Mouse (Mus musculus): Measurements from ENCODE around the gene Gsk3a. TPM values are rescaled to one million over a fixed set of nuclear protein-coding genes. Genes with fewer than 3 reads are reported as not detected.

Gsk3a gene
- total and polyA plus RNA-seq, 3 experiments = 45.8 to 76.1 (median 47.5) TPM

GRCm38 (mm10) chr7:25222275-25222967 lies 15.2 kb downstream of the Gsk3a start:
- Histone ChIP-seq H3K4me2 (ENCODE audit: insufficient read depth, low read depth, poor library complexity, severe bottlenecking) (peak overlapping the region; percentile 84), H3K4me3 (replicated peaks in 1 of 3; ENCODE audit: low read depth in 2 of 3, low read length in 2 of 3, poor library complexity in 1 of 3) (no peak overlapping the region), H3K9ac (ENCODE audit: insufficient read depth, low read depth) (peak overlapping the region; percentile 39; the same call in 1 of the 2 replicates), H3K4me1 (ENCODE audit: control insufficient read depth in 1 of 2, insufficient read depth in 2 of 2) (peaks cover 5 to 38% of the 10 kb centered on the region in 2 experiments), H3K27ac (ENCODE audit: insufficient read depth, low read depth) (no peak overlapping the region), H3K9me3 (replicated peaks; ENCODE audit: low read length) (no peaks in the 10 kb centered on the region), H3K27me3 (replicated peaks) (no peaks in the 10 kb centered on the region), H3K36me3 (replicated peaks in 1 of 2; ENCODE audit: control insufficient read depth in 1 of 2, insufficient read depth in 1 of 2, low read length in 1 of 2) (peaks cover 37 to 53% of the 10 kb centered on the region in 2 experiments), H3K79me2 (replicated peaks; ENCODE audit: control insufficient read depth, extremely low read depth, insufficient read depth, poor library complexity, severe bottlenecking) (peaks cover 9% of the 10 kb centered on the region)
- TF ChIP-seq IRF4 (IDR thresholded peaks at IDR 0.05; ENCODE audit: low read depth, low read length) (no peak), TCF12 (IDR thresholded peaks at IDR 0.05; ENCODE audit: low read depth, low read length) (no peak), KAT2A (IDR thresholded peaks at IDR 0.05; ENCODE audit: insufficient replicate concordance, low read length) (no peak), EP300 (IDR thresholded peaks at IDR 0.05; ENCODE audit: low read length) (no peak), ELF1 (IDR thresholded peaks at IDR 0.05; ENCODE audit: low read depth, low read length) (no peak), NRF1 (IDR thresholded peaks at IDR 0.05; ENCODE audit: low read depth, low read length) (no peak), SMC3 (IDR thresholded peaks at IDR 0.05; ENCODE audit: low read depth, low read length) (no peak), UBTF (IDR thresholded peaks at IDR 0.05; ENCODE audit: low read depth, low read length) (no peak), TBP (conservative IDR thresholded peaks at IDR 0.05; ENCODE audit: low read depth, low read length) (no peak), MAZ (IDR thresholded peaks at IDR 0.05; ENCODE audit: low read depth, low read length) (no peak), MXI1 (IDR thresholded peaks at IDR 0.05; ENCODE audit: low read depth, low read length) (no peak), ETS1 (conservative IDR thresholded peaks at IDR 0.05; ENCODE audit: low read depth, low read length) (no peak), MEF2A (IDR thresholded peaks at IDR 0.05; ENCODE audit: borderline replicate concordance, low read depth, low read length) (no peak), RAD21 (IDR thresholded peaks at IDR 0.05; ENCODE audit: low read depth, low read length) (no peak)
- dilution Hi-C loops (cut with MboI; ENCODE audit: extremely low pct_ligation_motif_present, extremely low pct_unique_long_range_greater_than_20kb, low sequenced_read_pairs) (no loop called here), in situ Hi-C loops (cut with MboI; ENCODE audit: low pct_ligation_motif_present, low pct_unique_long_range_greater_than_20kb, low sequenced_read_pairs) (no loop called here)
- no peak for DNase-seq (ENCODE audit: extremely low read depth)

- peak within 1 kb of the TSS; percentile 87 for H3K4me2 ChIP-seq (ENCODE audit: insufficient read depth, low read depth, poor library complexity, severe bottlenecking)
- no peaks in the 10 kb centered on the region for H3K27me3 ChIP-seq (replicated peaks)
- H3K9ac ChIP-seq (ENCODE audit: insufficient read depth, low read depth) = peak within 1 kb of the TSS; percentile 69
- in situ Hi-C loops (cut with MboI; ENCODE audit: low pct_ligation_motif_present, low pct_unique_long_range_greater_than_20kb, low sequenced_read_pairs) (no loop called here), dilution Hi-C loops (cut with MboI; ENCODE audit: extremely low pct_ligation_motif_present, extremely low pct_unique_long_range_greater_than_20kb, low sequenced_read_pairs) (no loop called here)
- H3K4me1 ChIP-seq (ENCODE audit: control insufficient read depth in 1 of 2, insufficient read depth in 2 of 2) = peaks cover 3 to 41% of the 10 kb centered on the region in 2 experiments; a peak in 3 of 4 replicates
- peak within 1 kb of the TSS; percentile 72 to 76 (median 73) for H3K4me3 ChIP-seq (replicated peaks in 1 of 3; ENCODE audit: low read depth in 2 of 3, low read length in 2 of 3, poor library complexity in 1 of 3)
- peaks cover 9% of the 10 kb centered on the region for H3K79me2 ChIP-seq (replicated peaks; ENCODE audit: control insufficient read depth, extremely low read depth, insufficient read depth, poor library complexity, severe bottlenecking)
- peak; percentile 96 for DNase-seq (ENCODE audit: extremely low read depth)
- H3K36me3 ChIP-seq (replicated peaks in 1 of 2; ENCODE audit: control insufficient read depth in 1 of 2, insufficient read depth in 1 of 2, low read length in 1 of 2) = peaks cover 29 to 45% of the 10 kb centered on the region in 2 experiments
- H3K9me3 ChIP-seq (replicated peaks; ENCODE audit: low read length) = no peaks in the 10 kb centered on the region
- peak within 1 kb of the TSS; percentile 27 for H3K27ac ChIP-seq (ENCODE audit: insufficient read depth, low read depth)
- no peak for TF ChIP-seq RCOR1 (conservative IDR thresholded peaks at IDR 0.05; ENCODE audit: low read depth, low read length)
- no peak; the same call in 1 of the 2 replicates for TF ChIP-seq POLR2AphosphoS2 (IDR thresholded peaks at IDR 0.05; ENCODE audit: low read depth, low read length)
- TF ChIP-seq SIN3A (IDR thresholded peaks at IDR 0.05; ENCODE audit: low read length) = peak; percentile 92
- peak; percentile 87 for TF ChIP-seq POLR2A (IDR thresholded peaks at IDR 0.05; ENCODE audit: low read depth, low read length)
- no peak for TF ChIP-seq KAT2A (IDR thresholded peaks at IDR 0.05; ENCODE audit: insufficient replicate concordance, low read length)
- TF ChIP-seq EP300 (IDR thresholded peaks at IDR 0.05; ENCODE audit: low read length) = no peak
- no peak for TF ChIP-seq JUND (conservative IDR thresholded peaks at IDR 0.05; ENCODE audit: low read depth, low read length)
- no peak for TF ChIP-seq CHD1 (IDR thresholded peaks at IDR 0.05; ENCODE audit: low read depth, low read length)
- TF ChIP-seq E2F4 (IDR thresholded peaks at IDR 0.05; ENCODE audit: insufficient replicate concordance, low read depth, low read length) = no peak
- peak; percentile 13; the same call in 1 of the 2 replicates for TF ChIP-seq SMC3 (IDR thresholded peaks at IDR 0.05; ENCODE audit: low read depth, low read length)
- peak; percentile 80 for TF ChIP-seq NELFE (IDR thresholded peaks at IDR 0.05; ENCODE audit: low read depth, low read length)
- TF ChIP-seq ELF1 (IDR thresholded peaks at IDR 0.05; ENCODE audit: low read depth, low read length) = peak; percentile 65
- TF ChIP-seq USF2 (conservative IDR thresholded peaks at IDR 0.05; ENCODE audit: low read depth, low read length) = peak; percentile 58
- no peak for TF ChIP-seq UBTF (IDR thresholded peaks at IDR 0.05; ENCODE audit: low read depth, low read length)
- TF ChIP-seq BHLHE40 (IDR thresholded peaks at IDR 0.05; ENCODE audit: low read depth, low read length) = no peak; the same call in 1 of the 2 replicates
- 0 out of 2 replicates have a peak, but pooled peaks have one; percentile 4 for TF ChIP-seq IRF4 (IDR thresholded peaks at IDR 0.05; ENCODE audit: low read depth, low read length)
- TF ChIP-seq TBP (conservative IDR thresholded peaks at IDR 0.05; ENCODE audit: low read depth, low read length) = 0 out of 2 replicates have a peak, but pooled peaks have one; percentile 27
- TF ChIP-seq ZMIZ1 (IDR thresholded peaks at IDR 0.05; ENCODE audit: low read depth, low read length) = peak; percentile 55; the same call in 1 of the 2 replicates
- TF ChIP-seq PAX5 (IDR thresholded peaks at IDR 0.05; ENCODE audit: low read length) = no peak
- no peak for TF ChIP-seq ZNF384 (IDR thresholded peaks at IDR 0.05; ENCODE audit: low read depth, low read length)
- TF ChIP-seq HCFC1 (IDR thresholded peaks at IDR 0.05; ENCODE audit: low read depth, low read length) = peak; percentile 73
Measured at GRCm38 (mm10) chr7:25221102-25221883, 16.4 kb downstream of the Gsk3a start, which contains the start of gene Zfp526. Zfp526 (plus strand) TSS chr7:25221425.

All from CH12.LX (cell line).